Mouse (Mus musculus): ENCODE measurements at regions not wholly inside any gene's neighbourhood (a gene's known extent, or its start where the extent isn't known, plus 50 kb on each side); places are given as distances from the start of the nearest gene placed in this dataset.

DNA sequence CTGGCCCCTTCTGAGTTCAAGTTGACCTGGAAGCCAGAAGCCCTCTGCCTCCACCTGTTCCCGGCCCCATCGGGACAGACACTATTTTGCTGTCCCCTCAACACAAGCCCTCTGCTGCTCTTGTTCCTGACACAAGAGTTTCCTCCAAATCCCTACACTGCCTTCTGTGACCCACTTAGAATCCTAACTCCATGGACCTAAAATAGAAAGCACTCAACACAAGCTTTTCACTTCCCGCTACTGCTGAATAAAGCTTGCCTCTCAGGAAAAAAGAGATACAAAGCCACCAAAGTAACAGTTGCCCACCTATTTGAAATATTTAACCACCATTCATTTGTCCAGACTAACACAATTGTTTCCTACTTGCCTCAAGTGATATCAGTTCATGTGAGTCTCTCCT, 63.7 kb upstream of the Lbx1 start:
- TF ChIP-seq POLR2A (IDR thresholded peaks at IDR 0.05; ENCODE audit: insufficient read depth, low read length), result no peak
- TF ChIP-seq CTCF (IDR thresholded peaks at IDR 0.05; ENCODE audit: low read depth, low read length), result no peak
- no peak for TF ChIP-seq EP300 (IDR thresholded peaks at IDR 0.05; ENCODE audit: insufficient read depth, low read depth, low read length)

All from ES-Bruce4 (cell line).